Mouse (Mus musculus): ENCODE data around the gene Mllt1. TPM values are rescaled to one million over a fixed set of nuclear protein-coding genes. Genes with fewer than 3 reads are reported as not detected.

Gene Mllt1
- 25.8 and 35.3 TPM in 2 replicates for polyA plus RNA-seq (2015; fragmentation: Nextera tagmentation; extraction: Ambion mirVana)

GRCm38 (mm10) chr17:56935363-56936131, at the start of gene Mllt1:
Mllt1 (minus strand) TSS chr17:56935415.
- H3K27me3 ChIP-seq: no peaks in the 10 kb centered on the region
- H3K4me2 ChIP-seq: peak within 1 kb of the TSS; percentile 93
- H3K9ac ChIP-seq: peak within 1 kb of the TSS; percentile 94
- peaks cover 27% of the 10 kb centered on the region for H3K4me1 ChIP-seq (replicated peaks)
- no peaks in the 10 kb centered on the region for H3K36me3 ChIP-seq
- ATAC-seq (replicated peaks; ENCODE audit: insufficient number of reproducible peaks, insufficient read depth, low FRiP score, low read depth): peak; percentile 98
- no peaks in the 10 kb centered on the region for H3K9me3 ChIP-seq (replicated peaks)
- WGBS: 3% methylated on average over 63 of the region's 76 CpGs
- peak within 1 kb of the TSS; percentile 96 for H3K4me3 ChIP-seq
- peak within 1 kb of the TSS; percentile 77 for H3K27ac ChIP-seq

GRCm38 (mm10) chr17:56984886-56985285, 49.7 kb upstream of the Mllt1 start:
- Histone ChIP-seq H3K9ac (no peak overlapping the region), H3K36me3 (no peaks in the 10 kb centered on the region), H3K4me1 (replicated peaks) (no peaks in the 10 kb centered on the region), H3K27me3 (no peaks in the 10 kb centered on the region), H3K4me3 (no peak overlapping the region), H3K27ac (no peak overlapping the region), H3K4me2 (no peak overlapping the region), H3K9me3 (replicated peaks) (no peaks in the 10 kb centered on the region)
- WGBS: 74% methylated on average over 9 of the region's 9 CpGs
- ATAC-seq (replicated peaks; ENCODE audit: insufficient number of reproducible peaks, insufficient read depth, low FRiP score, low read depth): no peak

GRCm38 (mm10) chr17:56982013-56982412, 46.8 kb upstream of the Mllt1 start, which contains the start of gene Acer1:
Acer1 (minus strand) TSS chr17:56982126.
- H3K9ac ChIP-seq: no peak within 1 kb of the TSS
- no peak within 1 kb of the TSS for H3K27ac ChIP-seq
- no peaks in the 10 kb centered on the region for H3K36me3 ChIP-seq
- 59% methylated on average over 5 of the region's 5 CpGs for WGBS
- H3K4me1 ChIP-seq (replicated peaks): no peaks in the 10 kb centered on the region
- ATAC-seq (replicated peaks; ENCODE audit: insufficient number of reproducible peaks, insufficient read depth, low FRiP score, low read depth): 0 out of 2 replicates have a peak, but pooled peaks have one; percentile 14
- no peak within 1 kb of the TSS for H3K4me3 ChIP-seq
- no peaks in the 10 kb centered on the region for H3K9me3 ChIP-seq (replicated peaks)
- no peak within 1 kb of the TSS for H3K4me2 ChIP-seq
- no peaks in the 10 kb centered on the region for H3K27me3 ChIP-seq

GRCm38 (mm10) chr17:56981049-56981448, 45.8 kb upstream of the Mllt1 start:
- Histone ChIP-seq H3K9me3 (replicated peaks) (no peaks in the 10 kb centered on the region), H3K9ac (no peak overlapping the region), H3K4me1 (replicated peaks) (no peaks in the 10 kb centered on the region), H3K27ac (no peak overlapping the region), H3K36me3 (no peaks in the 10 kb centered on the region), H3K4me2 (no peak overlapping the region), H3K27me3 (no peaks in the 10 kb centered on the region), H3K4me3 (no peak overlapping the region)
- 72% methylated on average over 7 of the region's 7 CpGs for WGBS
- ATAC-seq (replicated peaks; ENCODE audit: insufficient number of reproducible peaks, insufficient read depth, low FRiP score, low read depth): no peak

- ATAC-seq (replicated peaks; ENCODE audit: insufficient number of reproducible peaks, insufficient read depth, low FRiP score, low read depth): no peak
- Histone ChIP-seq H3K4me1 (replicated peaks) (no peaks in the 10 kb centered on the region), H3K4me2 (no peak overlapping the region), H3K9me3 (replicated peaks) (no peaks in the 10 kb centered on the region), H3K9ac (no peak overlapping the region), H3K27ac (no peak overlapping the region), H3K4me3 (no peak overlapping the region), H3K27me3 (no peaks in the 10 kb centered on the region), H3K36me3 (no peaks in the 10 kb centered on the region)
- 64% methylated on average over 4 of the region's 8 CpGs for WGBS
Measured at GRCm38 (mm10) chr17:56979524-56979923, 44.3 kb upstream of the Mllt1 start.

GRCm38 (mm10) chr17:56976531-56977390, 41.5 kb upstream of the Mllt1 start:
- H3K36me3 ChIP-seq: no peaks in the 10 kb centered on the region
- WGBS: 60% methylated on average over 8 of the region's 8 CpGs
- no peaks in the 10 kb centered on the region for H3K4me1 ChIP-seq (replicated peaks)
- no peaks in the 10 kb centered on the region for H3K9me3 ChIP-seq (replicated peaks)
- H3K4me3 ChIP-seq: no peak overlapping the region
- H3K4me2 ChIP-seq: no peak overlapping the region
- H3K9ac ChIP-seq: no peak overlapping the region
- H3K27ac ChIP-seq: no peak overlapping the region
- 0 out of 2 replicates have a peak, but pooled peaks cover 1% of the 10 kb centered on the region for H3K27me3 ChIP-seq
- ATAC-seq (replicated peaks; ENCODE audit: insufficient number of reproducible peaks, insufficient read depth, low FRiP score, low read depth): no peak

GRCm38 (mm10) chr17:56975391-56975790, 40.2 kb upstream of the Mllt1 start:
- H3K4me1 ChIP-seq (replicated peaks): no peaks in the 10 kb centered on the region
- no peak for ATAC-seq (replicated peaks; ENCODE audit: insufficient number of reproducible peaks, insufficient read depth, low FRiP score, low read depth)
- WGBS: 59% methylated on average over 3 of the region's 3 CpGs
- no peak overlapping the region for H3K4me3 ChIP-seq
- no peak overlapping the region for H3K9ac ChIP-seq
- 0 out of 2 replicates have a peak, but pooled peaks cover 6% of the 10 kb centered on the region for H3K27me3 ChIP-seq
- no peak overlapping the region for H3K27ac ChIP-seq
- no peaks in the 10 kb centered on the region for H3K36me3 ChIP-seq
- H3K9me3 ChIP-seq (replicated peaks): no peaks in the 10 kb centered on the region
- H3K4me2 ChIP-seq: no peak overlapping the region

- no peaks in the 10 kb centered on the region for H3K4me1 ChIP-seq (replicated peaks)
- ATAC-seq (replicated peaks; ENCODE audit: insufficient number of reproducible peaks, insufficient read depth, low FRiP score, low read depth): no peak
- 78% methylated on average over 5 of the region's 5 CpGs for WGBS
- H3K27me3 ChIP-seq: 0 out of 2 replicates have a peak, but pooled peaks cover 6% of the 10 kb centered on the region
- no peaks in the 10 kb centered on the region for H3K36me3 ChIP-seq
- H3K9me3 ChIP-seq (replicated peaks): no peaks in the 10 kb centered on the region
- no peak overlapping the region for H3K4me3 ChIP-seq
- no peak overlapping the region for H3K9ac ChIP-seq
- no peak overlapping the region for H3K4me2 ChIP-seq
- no peak overlapping the region for H3K27ac ChIP-seq
Measured at GRCm38 (mm10) chr17:56974708-56975240, 39.6 kb upstream of the Mllt1 start.

GRCm38 (mm10) chr17:56973956-56974707, 38.9 kb upstream of the Mllt1 start:
- WGBS: 60% methylated on average over 14 of the region's 14 CpGs
- Histone ChIP-seq H3K4me3 (no peak overlapping the region), H3K9ac (no peak overlapping the region), H3K4me2 (no peak overlapping the region), H3K4me1 (replicated peaks) (no peaks in the 10 kb centered on the region), H3K9me3 (replicated peaks) (no peaks in the 10 kb centered on the region), H3K36me3 (no peaks in the 10 kb centered on the region), H3K27me3 (0 out of 2 replicates have a peak, but pooled peaks cover 6% of the 10 kb centered on the region), H3K27ac (no peak overlapping the region)
- no peak for ATAC-seq (replicated peaks; ENCODE audit: insufficient number of reproducible peaks, insufficient read depth, low FRiP score, low read depth)

GRCm38 (mm10) chr17:56970081-56970480, 34.9 kb upstream of the Mllt1 start:
- 0 out of 2 replicates have a peak, but pooled peaks cover 6% of the 10 kb centered on the region for H3K27me3 ChIP-seq
- no peaks in the 10 kb centered on the region for H3K36me3 ChIP-seq
- H3K9ac ChIP-seq: no peak overlapping the region
- H3K27ac ChIP-seq: no peak overlapping the region
- no peak overlapping the region for H3K4me3 ChIP-seq
- H3K4me1 ChIP-seq (replicated peaks): no peaks in the 10 kb centered on the region
- no peak for ATAC-seq (replicated peaks; ENCODE audit: insufficient number of reproducible peaks, insufficient read depth, low FRiP score, low read depth)
- H3K4me2 ChIP-seq: no peak overlapping the region
- WGBS: 49% methylated on average over 5 of the region's 5 CpGs
- no peaks in the 10 kb centered on the region for H3K9me3 ChIP-seq (replicated peaks)
